Mouse (Mus musculus) forebrain, embryonic 11.5 days (tissue): ENCODE measurements around the gene Apon. TPM values are rescaled to one million over a fixed set of nuclear protein-coding genes. Genes with fewer than 3 reads are reported as not detected.

Source experiments
- ATAC-seq: fragments of 200-750 bp; cut with Nextera tagmentation; replicated peaks from 2 replicates; pipeline ENCODE4 v1.8.0; 2017; ENCODE audit warnings: moderate TSS enrichment; ENCODE audit not compliant: low FRiP score
- DNase-seq: peaks from one replicate; pipeline ENCODE4 v3.0.0-alpha.2; 2017; ENCODE audit warnings: low spot score
- H3K27ac ChIP-seq: fragments of 300-500 bp; sonication (generic); 2 replicates; pipeline ENCODE4 v1.5.1; 2014; ENCODE audit warnings: low read depth, low read length
- H3K27me3 ChIP-seq: fragments of 300-500 bp; sonication (generic); 2 replicates; pipeline ENCODE4 v1.6.1; 2014; ENCODE audit warnings: mild to moderate bottlenecking, low read length, mixed read lengths; ENCODE audit not compliant: control insufficient read depth, insufficient read depth
- H3K36me3 ChIP-seq: fragments of 300-500 bp; sonication (generic); 2 replicates; pipeline ENCODE4 v1.6.1; 2014; ENCODE audit warnings: mild to moderate bottlenecking, low read length, moderate library complexity, mixed read lengths; ENCODE audit not compliant: control insufficient read depth, insufficient read depth
- H3K4me1 ChIP-seq: fragments of 300-500 bp; sonication (generic); replicated peaks from 2 replicates; pipeline ENCODE4 v1.6.1; 2014; ENCODE audit warnings: low read length, mixed read lengths; ENCODE audit not compliant: control insufficient read depth, insufficient read depth
- H3K4me2 ChIP-seq: fragments of 300-500 bp; sonication (generic); 2 replicates; pipeline ENCODE4 v1.6.1; 2014; ENCODE audit warnings: low read depth, mild to moderate bottlenecking, low read length, moderate library complexity, mixed read lengths; ENCODE audit not compliant: severe bottlenecking
- H3K4me3 ChIP-seq: fragments of 300-500 bp; sonication (generic); 2 replicates; pipeline ENCODE4 v1.5.1; 2014; ENCODE audit warnings: low read depth, low read length
- H3K9ac ChIP-seq: fragments of 300-500 bp; sonication (generic); 2 replicates; pipeline ENCODE4 v1.6.1; 2014; ENCODE audit warnings: low read length
- H3K9me3 ChIP-seq: fragments of 300-500 bp; sonication (generic); 2 replicates; pipeline ENCODE4 v1.6.1; 2016; ENCODE audit warnings: low read length, mixed read lengths; ENCODE audit not compliant: control insufficient read depth
- WGBS: fragments of 180-500 bp; shearing (Covaris S2); extraction: QIAGEN DNeasy Blood & Tissue Kit; methylation state at CpG from one replicate; pipeline ENCODE4 v1.1.7; 2014; 5-methylcytosine and 5-hydroxymethylcytosine counted together
- polyA plus RNA-seq: library from polyadenylated mRNA; unstranded; fragments of >200 nt; fragmentation: Nextera tagmentation; extraction: Ambion mirVana; gene quantifications from 2 replicates; pipeline ENCODE4 v1.2.1, GENCODE M21; 2014

Gene Apon
- polyA plus RNA-seq, 1 experiment from 2014 or later, result 0.77 TPM

- Histone ChIP-seq H3K9ac (no peak overlapping the region), H3K27ac (no peak overlapping the region), H3K27me3 (no peaks in the 10 kb centered on the region), H3K9me3 (no peaks in the 10 kb centered on the region), H3K4me2 (no peak overlapping the region), H3K4me1 (no peaks in the 10 kb centered on the region), H3K36me3 (no peaks in the 10 kb centered on the region), H3K4me3 (no peak overlapping the region)
- ATAC-seq (no peak), DNase-seq (no peak)
- 76% methylated on average over 13 of the region's 13 CpGs for WGBS
These were observed 42.6 kb downstream of the Apon start for GRCm38 (mm10) chr10:128296370-128297090.

- no peaks in the 10 kb centered on the region for H3K36me3 ChIP-seq
- H3K4me2 ChIP-seq, result no peak overlapping the region
- no peaks in the 10 kb centered on the region for H3K9me3 ChIP-seq
- H3K9ac ChIP-seq, result no peak overlapping the region
- H3K27ac ChIP-seq, result no peak overlapping the region
- H3K27me3 ChIP-seq, result no peaks in the 10 kb centered on the region
- H3K4me1 ChIP-seq, result peaks cover under 1% of the 10 kb centered on the region; the same call in 1 of the 2 replicates
- no peak overlapping the region for H3K4me3 ChIP-seq
- 82% methylated on average over 4 of the region's 4 CpGs for WGBS
- no peak for DNase-seq
- no peak for ATAC-seq
These were observed 43.3 kb downstream of the Apon start for GRCm38 (mm10) chr10:128297221-128297620.

- H3K27ac ChIP-seq, result no peak overlapping the region
- ATAC-seq, result no peak
- H3K4me1 ChIP-seq, result peaks cover 2% of the 10 kb centered on the region; the same call in 1 of the 2 replicates
- no peak overlapping the region for H3K9ac ChIP-seq
- H3K4me2 ChIP-seq, result no peak overlapping the region
- no peak overlapping the region for H3K4me3 ChIP-seq
- H3K9me3 ChIP-seq, result no peaks in the 10 kb centered on the region
- no peaks in the 10 kb centered on the region for H3K27me3 ChIP-seq
- WGBS, result 87% methylated on average over 11 of the region's 11 CpGs
- DNase-seq, result no peak
- no peaks in the 10 kb centered on the region for H3K36me3 ChIP-seq
These were observed 43.7 kb downstream of the Apon start for GRCm38 (mm10) chr10:128297622-128298021.

- Histone ChIP-seq H3K9me3 (no peaks in the 10 kb centered on the region), H3K27ac (no peak overlapping the region), H3K4me1 (peaks cover 2% of the 10 kb centered on the region; the same call in 1 of the 2 replicates), H3K4me2 (no peak overlapping the region), H3K36me3 (no peaks in the 10 kb centered on the region), H3K27me3 (no peaks in the 10 kb centered on the region), H3K4me3 (no peak overlapping the region), H3K9ac (no peak overlapping the region)
- DNase-seq (no peak), ATAC-seq (no peak)
- 76% methylated on average over 6 of the region's 6 CpGs for WGBS
These were observed 44.3 kb downstream of the Apon start for GRCm38 (mm10) chr10:128298243-128298642.

GRCm38 (mm10) chr10:128298702-128299171 is 44.8 kb downstream of the Apon start, which contains the start of gene Il23a:
Gene Il23a (minus strand): TSS chr10:128298752.
- Histone ChIP-seq H3K9ac (no peak within 1 kb of the TSS), H3K27ac (no peak within 1 kb of the TSS), H3K4me1 (peaks cover 2% of the 10 kb centered on the region; the same call in 1 of the 2 replicates), H3K4me2 (no peak within 1 kb of the TSS), H3K27me3 (no peaks in the 10 kb centered on the region), H3K36me3 (no peaks in the 10 kb centered on the region), H3K9me3 (no peaks in the 10 kb centered on the region), H3K4me3 (no peak within 1 kb of the TSS)
- DNase-seq (no peak), ATAC-seq (no peak)
- WGBS, result 82% methylated on average over 11 of the region's 11 CpGs

- Histone ChIP-seq H3K4me1 (peaks cover 9% of the 10 kb centered on the region), H3K9me3 (no peaks in the 10 kb centered on the region), H3K27me3 (no peaks in the 10 kb centered on the region), H3K36me3 (no peaks in the 10 kb centered on the region), H3K27ac (no peak overlapping the region; the same call in 1 of the 2 replicates), H3K4me3 (peak overlapping the region; percentile 57), H3K4me2 (peak overlapping the region; percentile 92), H3K9ac (peak overlapping the region; percentile 91)
- ATAC-seq (no peak), DNase-seq (no peak)
- 32% methylated on average over 3 of the region's 3 CpGs for WGBS
These were observed 48.5 kb downstream of the Apon start for GRCm38 (mm10) chr10:128302357-128302756.

GRCm38 (mm10) chr10:128302785-128303125 is 48.9 kb downstream of the Apon start:
- H3K4me1 ChIP-seq, result peaks cover 9% of the 10 kb centered on the region
- H3K9me3 ChIP-seq, result no peaks in the 10 kb centered on the region
- peak overlapping the region; percentile 57 for H3K4me3 ChIP-seq
- H3K27me3 ChIP-seq, result no peaks in the 10 kb centered on the region
- H3K27ac ChIP-seq, result peak overlapping the region; percentile 84
- H3K9ac ChIP-seq, result peak overlapping the region; percentile 91
- DNase-seq (no peak), ATAC-seq (peak; percentile 58)
- whole genome bisulfite sequencing, result under 1% methylated on average over 9 of the region's 9 CpGs
- no peaks in the 10 kb centered on the region for H3K36me3 ChIP-seq
- peak overlapping the region; percentile 92 for H3K4me2 ChIP-seq

GRCm38 (mm10) chr10:128303126-128304021 is 49.5 kb downstream of the Apon start, which contains the start of gene Pan2:
Gene Pan2 (plus strand): TSS chr10:128303335.
- no peaks in the 10 kb centered on the region for H3K36me3 ChIP-seq
- WGBS, result 2% methylated on average over 37 of the region's 37 CpGs
- peak within 1 kb of the TSS; percentile 88 for H3K27ac ChIP-seq
- peaks cover 9% of the 10 kb centered on the region for H3K4me1 ChIP-seq
- peak within 1 kb of the TSS; percentile 91 for H3K9ac ChIP-seq
- DNase-seq, result peak; percentile 99
- ATAC-seq, result peak; percentile 99
- peak within 1 kb of the TSS; percentile 92 for H3K4me2 ChIP-seq
- H3K27me3 ChIP-seq, result no peaks in the 10 kb centered on the region
- no peaks in the 10 kb centered on the region for H3K9me3 ChIP-seq
- H3K4me3 ChIP-seq, result peak within 1 kb of the TSS; percentile 57
